Mouse (Mus musculus) hindbrain, embryonic 11.5 days (tissue): ENCODE results near the gene 1700066M21Rik. TPM values are rescaled to one million over a fixed set of nuclear protein-coding genes. Genes with fewer than 3 reads are reported as not detected.

Experiments
- polyA plus RNA-seq: library from polyadenylated mRNA; unstranded; fragments of >200 nt; fragmentation: Nextera tagmentation; extraction: Ambion mirVana; gene quantifications from 2 replicates; pipeline ENCODE4 v1.2.1, GENCODE M21; 2014

The 1700066M21Rik gene
- polyA plus RNA-seq, 1 experiment from 2014 or later: 15.7 TPM

Other genes starting within 250 kb of the 1700066M21Rik start
- 19.1 and 19.5 TPM in 2 replicates for gene Maip1, start 28.7 kb downstream of the 1700066M21Rik start, polyA plus RNA-seq
- gene Tyw5, start 29.5 kb downstream of the 1700066M21Rik start, polyA plus RNA-seq: 26.4 and 27.9 TPM in 2 replicates